Mouse (Mus musculus): Measurements from ENCODE around the gene Plcxd2. TPM values are rescaled to one million over a fixed set of nuclear protein-coding genes. Genes with fewer than 3 reads are reported as not detected.

Plcxd2 gene
- polyA plus RNA-seq, 1 experiment from 2014 or later = 8.1 TPM

DNA sequence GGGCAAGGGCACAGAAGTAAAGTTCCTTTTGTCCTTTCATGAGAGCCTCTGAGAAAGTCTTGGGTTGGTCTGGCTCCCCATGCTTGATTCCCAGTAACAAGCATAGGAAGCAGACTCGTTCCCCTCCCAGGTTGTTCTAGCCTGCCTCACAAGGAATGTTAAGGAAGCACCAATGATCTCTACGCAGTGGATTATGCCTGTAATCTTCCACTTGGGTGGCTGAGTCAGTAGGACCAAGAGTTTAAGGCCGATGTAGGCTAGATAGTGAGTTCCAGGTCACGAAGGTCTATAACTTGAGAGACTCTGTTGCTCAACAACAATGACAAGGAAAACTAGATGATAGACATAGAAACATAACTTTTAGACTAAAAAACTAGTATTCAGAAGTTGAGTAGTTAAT is 9.8 kb upstream of the Plcxd2 start:
- Histone ChIP-seq H3K9me3 (ENCODE audit: control insufficient read depth, low read length) (no peaks in the 10 kb centered on the region), H3K4me3 (ENCODE audit: low read depth, low read length) (no peak overlapping the region), H3K27me3 (ENCODE audit: control insufficient read depth, insufficient read depth, low read length) (no peaks in the 10 kb centered on the region), H3K9ac (ENCODE audit: low read length) (no peak overlapping the region), H3K4me1 (replicated peaks; ENCODE audit: control insufficient read depth, insufficient read depth, low read length) (no peaks in the 10 kb centered on the region), H3K36me3 (ENCODE audit: control insufficient read depth, insufficient read depth, low read length) (no peaks in the 10 kb centered on the region), H3K27ac (ENCODE audit: low read depth, low read length) (no peak overlapping the region), H3K4me2 (ENCODE audit: low read depth, low read length, severe bottlenecking) (no peak overlapping the region)
- DNase-seq (ENCODE audit: low spot score) (no peak), ATAC-seq (replicated peaks; ENCODE audit: low FRiP score) (no peak)
- WGBS = 84% methylated on average over 4 of the region's 4 CpGs

GRCm38 (mm10) chr16:46019359-46019758 is 9.3 kb upstream of the Plcxd2 start:
- Histone ChIP-seq H3K27me3 (ENCODE audit: control insufficient read depth, insufficient read depth, low read length) (no peaks in the 10 kb centered on the region), H3K4me3 (ENCODE audit: low read depth, low read length) (no peak overlapping the region), H3K9me3 (ENCODE audit: control insufficient read depth, low read length) (no peaks in the 10 kb centered on the region), H3K27ac (ENCODE audit: low read depth, low read length) (no peak overlapping the region), H3K36me3 (ENCODE audit: control insufficient read depth, insufficient read depth, low read length) (no peaks in the 10 kb centered on the region), H3K4me1 (replicated peaks; ENCODE audit: control insufficient read depth, insufficient read depth, low read length) (no peaks in the 10 kb centered on the region), H3K4me2 (ENCODE audit: low read depth, low read length, severe bottlenecking) (no peak overlapping the region), H3K9ac (ENCODE audit: low read length) (no peak overlapping the region)
- 64% methylated on average over 1 of the region's 1 CpGs for WGBS
- no peak for ATAC-seq (replicated peaks; ENCODE audit: low FRiP score)
- no peak for DNase-seq (ENCODE audit: low spot score)

GRCm38 (mm10) chr16:46011696-46012095 is 1.7 kb upstream of the Plcxd2 start:
- no peak for ATAC-seq (replicated peaks; ENCODE audit: low FRiP score)
- no peak for DNase-seq (ENCODE audit: low spot score)
- Histone ChIP-seq H3K4me1 (replicated peaks; ENCODE audit: control insufficient read depth, insufficient read depth, low read length) (no peaks in the 10 kb centered on the region; the same call in 1 of the 2 replicates), H3K4me3 (ENCODE audit: low read depth, low read length) (no peak overlapping the region), H3K36me3 (ENCODE audit: control insufficient read depth, insufficient read depth, low read length) (no peaks in the 10 kb centered on the region), H3K27me3 (ENCODE audit: control insufficient read depth, insufficient read depth, low read length) (no peaks in the 10 kb centered on the region), H3K9ac (ENCODE audit: low read length) (no peak overlapping the region), H3K27ac (ENCODE audit: low read depth, low read length) (no peak overlapping the region), H3K4me2 (ENCODE audit: low read depth, low read length, severe bottlenecking) (no peak overlapping the region), H3K9me3 (ENCODE audit: control insufficient read depth, low read length) (no peaks in the 10 kb centered on the region)
- 94% methylated on average over 1 of the region's 1 CpGs for WGBS

DNA sequence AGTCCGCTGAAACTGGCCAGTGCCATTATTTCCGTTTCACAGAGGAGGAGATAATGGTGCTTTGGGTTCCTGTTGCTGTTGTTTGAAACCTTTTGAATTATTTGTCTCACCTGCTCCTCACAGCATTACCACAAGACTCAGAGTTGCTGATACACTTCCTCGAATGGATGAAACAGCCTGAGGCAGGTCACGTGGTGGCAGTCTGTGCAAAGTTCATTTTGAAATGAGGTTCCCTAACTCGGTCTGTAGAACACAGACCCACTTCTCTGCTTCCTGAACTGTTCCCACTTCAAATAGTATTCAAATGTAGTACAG is 845 bp upstream of the Plcxd2 start:
- H3K9ac ChIP-seq (ENCODE audit: low read length) = peak overlapping the region; percentile 68
- H3K4me1 ChIP-seq (replicated peaks; ENCODE audit: control insufficient read depth, insufficient read depth, low read length) = no peaks in the 10 kb centered on the region; the same call in 1 of the 2 replicates
- DNase-seq (ENCODE audit: low spot score) = no peak
- H3K4me3 ChIP-seq (ENCODE audit: low read depth, low read length) = peak overlapping the region; percentile 60
- peak; percentile 19; the same call in 1 of the 2 replicates for ATAC-seq (replicated peaks; ENCODE audit: low FRiP score)
- WGBS = 8% methylated on average over 5 of the region's 5 CpGs
- peak overlapping the region; percentile 78 for H3K4me2 ChIP-seq (ENCODE audit: low read depth, low read length, severe bottlenecking)
- H3K27ac ChIP-seq (ENCODE audit: low read depth, low read length) = 0 out of 2 replicates have a peak overlapping the region, but pooled peaks have one; percentile 31
- H3K27me3 ChIP-seq (ENCODE audit: control insufficient read depth, insufficient read depth, low read length) = no peaks in the 10 kb centered on the region
- no peaks in the 10 kb centered on the region for H3K9me3 ChIP-seq (ENCODE audit: control insufficient read depth, low read length)
- H3K36me3 ChIP-seq (ENCODE audit: control insufficient read depth, insufficient read depth, low read length) = no peaks in the 10 kb centered on the region

DNA sequence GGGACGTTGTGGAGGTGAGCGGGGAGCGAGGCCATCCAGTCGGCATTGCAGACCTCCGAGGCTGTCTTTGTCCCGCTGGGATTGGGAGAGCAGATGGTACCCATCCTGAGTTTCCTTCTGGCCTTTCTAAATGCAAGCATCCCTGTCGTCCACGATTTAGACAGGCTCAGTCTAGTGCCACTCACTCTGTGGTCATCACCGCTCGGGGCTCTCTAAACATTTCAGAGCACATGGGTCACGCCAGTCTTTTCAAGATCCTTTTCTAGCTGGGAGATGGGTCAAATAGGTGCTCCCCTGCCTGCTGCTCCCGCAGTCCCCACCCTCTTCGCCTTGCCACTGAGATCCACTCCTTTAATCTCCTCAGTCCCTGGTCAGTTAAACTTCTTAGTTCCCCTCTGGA is 301 bp downstream of the Plcxd2 start:
- no peaks in the 10 kb centered on the region for H3K27me3 ChIP-seq (ENCODE audit: control insufficient read depth, insufficient read depth, low read length)
- WGBS = 0% methylated on average over 13 of the region's 13 CpGs
- H3K4me2 ChIP-seq (ENCODE audit: low read depth, low read length, severe bottlenecking) = peak overlapping the region; percentile 78
- no peaks in the 10 kb centered on the region for H3K36me3 ChIP-seq (ENCODE audit: control insufficient read depth, insufficient read depth, low read length)
- no peak overlapping the region for H3K27ac ChIP-seq (ENCODE audit: low read depth, low read length)
- peak overlapping the region; percentile 68 for H3K9ac ChIP-seq (ENCODE audit: low read length)
- ATAC-seq (replicated peaks; ENCODE audit: low FRiP score) (no peak), DNase-seq (ENCODE audit: low spot score) (no peak)
- peak overlapping the region; percentile 60 for H3K4me3 ChIP-seq (ENCODE audit: low read depth, low read length)
- H3K4me1 ChIP-seq (replicated peaks; ENCODE audit: control insufficient read depth, insufficient read depth, low read length) = no peaks in the 10 kb centered on the region; the same call in 1 of the 2 replicates
- no peaks in the 10 kb centered on the region for H3K9me3 ChIP-seq (ENCODE audit: control insufficient read depth, low read length)

GRCm38 (mm10) chr16:46008766-46009165 is 1.3 kb downstream of the Plcxd2 start:
- H3K4me1 ChIP-seq (replicated peaks; ENCODE audit: control insufficient read depth, insufficient read depth, low read length) = no peaks in the 10 kb centered on the region; the same call in 1 of the 2 replicates
- H3K9ac ChIP-seq (ENCODE audit: low read length) = no peak overlapping the region
- no peak for ATAC-seq (replicated peaks; ENCODE audit: low FRiP score)
- H3K4me2 ChIP-seq (ENCODE audit: low read depth, low read length, severe bottlenecking) = peak overlapping the region; percentile 78; the same call in 1 of the 2 replicates
- 78% methylated on average over 3 of the region's 3 CpGs for WGBS
- no peaks in the 10 kb centered on the region for H3K9me3 ChIP-seq (ENCODE audit: control insufficient read depth, low read length)
- H3K27me3 ChIP-seq (ENCODE audit: control insufficient read depth, insufficient read depth, low read length) = no peaks in the 10 kb centered on the region
- no peak overlapping the region for H3K27ac ChIP-seq (ENCODE audit: low read depth, low read length)
- H3K4me3 ChIP-seq (ENCODE audit: low read depth, low read length) = no peak overlapping the region
- DNase-seq (ENCODE audit: low spot score) = no peak
- no peaks in the 10 kb centered on the region for H3K36me3 ChIP-seq (ENCODE audit: control insufficient read depth, insufficient read depth, low read length)

DNA sequence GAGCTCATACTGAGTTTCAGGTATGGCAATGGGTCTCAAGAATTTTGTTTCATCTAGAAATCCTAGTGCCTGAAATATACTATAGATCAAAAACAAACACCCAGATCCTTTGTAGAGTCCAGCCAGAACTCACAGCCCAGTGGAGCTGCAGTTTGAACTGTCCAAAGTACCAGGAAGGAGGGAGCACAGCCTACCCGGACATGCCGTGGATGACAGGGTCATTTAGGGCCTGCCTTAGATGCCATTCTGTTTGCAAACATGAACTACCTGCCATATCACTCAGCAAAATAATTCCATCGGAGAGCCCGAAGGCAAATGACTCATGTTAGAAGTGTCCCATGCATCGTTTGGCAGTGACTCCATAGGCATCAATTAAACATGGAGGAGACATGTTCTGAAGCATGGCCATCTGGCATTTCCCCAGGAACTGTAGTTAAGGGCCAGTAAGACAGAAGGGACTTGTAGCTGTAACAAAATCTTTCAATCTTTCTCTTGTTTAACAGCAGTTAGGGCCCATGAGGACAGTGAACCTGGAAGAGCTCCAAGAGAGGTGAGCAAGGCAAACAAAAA is 1.9 kb downstream of the Plcxd2 start:
- H3K9me3 ChIP-seq (ENCODE audit: control insufficient read depth, low read length) = no peaks in the 10 kb centered on the region
- H3K4me3 ChIP-seq (ENCODE audit: low read depth, low read length) = no peak overlapping the region
- WGBS = 87% methylated on average over 5 of the region's 5 CpGs
- H3K27ac ChIP-seq (ENCODE audit: low read depth, low read length) = no peak overlapping the region
- H3K9ac ChIP-seq (ENCODE audit: low read length) = no peak overlapping the region
- ATAC-seq (replicated peaks; ENCODE audit: low FRiP score) = no peak
- H3K4me1 ChIP-seq (replicated peaks; ENCODE audit: control insufficient read depth, insufficient read depth, low read length) = no peaks in the 10 kb centered on the region; the same call in 1 of the 2 replicates
- no peak for DNase-seq (ENCODE audit: low spot score)
- H3K4me2 ChIP-seq (ENCODE audit: low read depth, low read length, severe bottlenecking) = peak overlapping the region; percentile 78; the same call in 1 of the 2 replicates
- no peaks in the 10 kb centered on the region for H3K36me3 ChIP-seq (ENCODE audit: control insufficient read depth, insufficient read depth, low read length)
- no peaks in the 10 kb centered on the region for H3K27me3 ChIP-seq (ENCODE audit: control insufficient read depth, insufficient read depth, low read length)

DNA sequence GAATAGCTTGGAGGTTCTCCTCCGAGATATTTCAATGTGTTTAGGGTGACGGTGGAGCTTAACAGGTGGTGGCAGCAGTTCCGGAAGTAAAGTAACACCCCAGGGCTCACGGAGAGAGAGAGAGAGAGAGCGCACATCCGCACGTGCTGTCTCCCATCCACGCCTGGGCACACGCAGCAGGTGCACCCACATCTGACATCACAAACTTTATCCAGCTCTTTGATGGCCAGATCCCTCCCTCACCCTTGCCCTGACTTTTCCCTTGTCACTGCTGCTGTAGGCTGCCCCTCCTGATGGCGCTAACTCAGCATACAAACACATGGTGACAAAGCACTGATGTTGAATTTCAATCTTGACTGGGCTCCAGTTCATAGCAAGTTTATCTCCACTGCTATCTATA is 3.8 kb downstream of the Plcxd2 start:
- ATAC-seq (replicated peaks; ENCODE audit: low FRiP score) (no peak), DNase-seq (ENCODE audit: low spot score) (no peak)
- 86% methylated on average over 10 of the region's 10 CpGs for WGBS
- Histone ChIP-seq H3K9me3 (ENCODE audit: control insufficient read depth, low read length) (no peaks in the 10 kb centered on the region), H3K4me3 (ENCODE audit: low read depth, low read length) (no peak overlapping the region), H3K4me2 (ENCODE audit: low read depth, low read length, severe bottlenecking) (no peak overlapping the region), H3K36me3 (ENCODE audit: control insufficient read depth, insufficient read depth, low read length) (no peaks in the 10 kb centered on the region), H3K4me1 (replicated peaks; ENCODE audit: control insufficient read depth, insufficient read depth, low read length) (no peaks in the 10 kb centered on the region; the same call in 1 of the 2 replicates), H3K27me3 (ENCODE audit: control insufficient read depth, insufficient read depth, low read length) (no peaks in the 10 kb centered on the region), H3K27ac (ENCODE audit: low read depth, low read length) (no peak overlapping the region), H3K9ac (ENCODE audit: low read length) (no peak overlapping the region)

DNA sequence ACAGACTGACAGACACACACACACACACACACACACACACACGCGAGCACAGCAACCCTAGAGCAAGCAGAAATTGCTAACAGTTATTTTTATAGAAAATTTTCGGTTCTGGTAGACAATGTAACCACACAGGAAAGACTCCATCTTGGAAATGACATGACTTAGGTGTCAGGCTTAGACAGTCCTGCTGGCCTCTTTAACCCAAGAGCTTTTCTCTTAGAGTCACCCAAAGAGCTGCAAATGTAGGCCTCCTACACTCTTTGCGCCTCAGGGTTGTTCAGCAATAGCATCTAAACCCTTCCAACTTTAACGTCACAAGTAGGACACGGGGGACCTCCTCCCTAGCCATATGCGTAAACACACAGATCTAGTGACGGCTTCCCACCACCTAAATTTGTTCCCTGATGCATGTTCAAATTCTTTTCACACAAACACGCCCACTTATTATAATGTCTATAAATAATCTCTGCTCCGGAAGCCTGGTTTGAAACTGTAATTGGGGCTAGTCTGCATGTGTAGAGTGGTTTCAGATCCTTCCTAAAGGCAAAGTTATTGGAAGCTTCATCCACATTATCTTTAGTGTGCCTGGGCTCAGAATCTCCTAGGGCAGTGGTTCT is 8.4 kb downstream of the Plcxd2 start:
- WGBS = 86% methylated on average over 10 of the region's 10 CpGs
- Histone ChIP-seq H3K4me1 (replicated peaks; ENCODE audit: control insufficient read depth, insufficient read depth, low read length) (no peaks in the 10 kb centered on the region; the same call in 1 of the 2 replicates), H3K36me3 (ENCODE audit: control insufficient read depth, insufficient read depth, low read length) (no peaks in the 10 kb centered on the region), H3K9me3 (ENCODE audit: control insufficient read depth, low read length) (no peaks in the 10 kb centered on the region), H3K4me2 (ENCODE audit: low read depth, low read length, severe bottlenecking) (no peak overlapping the region), H3K27ac (ENCODE audit: low read depth, low read length) (no peak overlapping the region), H3K27me3 (ENCODE audit: control insufficient read depth, insufficient read depth, low read length) (no peaks in the 10 kb centered on the region), H3K9ac (ENCODE audit: low read length) (no peak overlapping the region), H3K4me3 (ENCODE audit: low read depth, low read length) (no peak overlapping the region)
- DNase-seq (ENCODE audit: low spot score) (no peak), ATAC-seq (replicated peaks; ENCODE audit: low FRiP score) (no peak)
